Mouse (Mus musculus) forebrain, embryonic 10.5 days (tissue): Measurements from ENCODE around the gene Ikzf1. TPM values are rescaled to one million over a fixed set of nuclear protein-coding genes. Genes with fewer than 3 reads are reported as not detected.

Experiments used
- DNase-seq: peaks from one replicate; pipeline ENCODE4 v3.0.0-alpha.2; 2017; ENCODE audit warnings: low spot score; ENCODE audit errors: extremely low spot score
- H3K27ac ChIP-seq: fragments of 300-500 bp; sonication (generic); 2 replicates; pipeline ENCODE4 v1.5.1; 2016; ENCODE audit warnings: mild to moderate bottlenecking
- H3K27me3 ChIP-seq: fragments of 300-500 bp; sonication (generic); 2 replicates; pipeline ENCODE4 v1.6.1; 2016; ENCODE audit warnings: mild to moderate bottlenecking; ENCODE audit not compliant: poor library complexity, severe bottlenecking
- H3K36me3 ChIP-seq: fragments of 300-500 bp; sonication (generic); replicated peaks from 2 replicates; pipeline ENCODE4 v1.6.1; 2016; ENCODE audit warnings: mild to moderate bottlenecking, moderate library complexity
- H3K4me1 ChIP-seq: fragments of 300-500 bp; sonication (generic); 2 replicates; pipeline ENCODE4 v1.6.1; 2016
- H3K4me3 ChIP-seq: fragments of 300-500 bp; sonication (generic); 2 replicates; pipeline ENCODE4 v1.5.1; 2016; ENCODE audit warnings: mild to moderate bottlenecking, moderate library complexity
- H3K9me3 ChIP-seq: fragments of 300-500 bp; sonication (generic); 2 replicates; pipeline ENCODE4 v1.6.1; 2016; ENCODE audit warnings: mild to moderate bottlenecking, moderate library complexity
- WGBS: fragments of 180-500 bp; shearing (Covaris S2); methylation state at CpG from one replicate; pipeline ENCODE4 v1.1.7; 2016; 5-methylcytosine and 5-hydroxymethylcytosine counted together
- polyA plus RNA-seq: library from polyadenylated mRNA; unstranded; fragments of >200 nt; fragmentation: Nextera tagmentation; extraction: Ambion mirVana; gene quantifications from 2 replicates; pipeline ENCODE4 v1.2.1, GENCODE M21; 2016

Gene Ikzf1
- polyA plus RNA-seq, 1 experiment from 2014 or later, result 4.2 TPM

DNA sequence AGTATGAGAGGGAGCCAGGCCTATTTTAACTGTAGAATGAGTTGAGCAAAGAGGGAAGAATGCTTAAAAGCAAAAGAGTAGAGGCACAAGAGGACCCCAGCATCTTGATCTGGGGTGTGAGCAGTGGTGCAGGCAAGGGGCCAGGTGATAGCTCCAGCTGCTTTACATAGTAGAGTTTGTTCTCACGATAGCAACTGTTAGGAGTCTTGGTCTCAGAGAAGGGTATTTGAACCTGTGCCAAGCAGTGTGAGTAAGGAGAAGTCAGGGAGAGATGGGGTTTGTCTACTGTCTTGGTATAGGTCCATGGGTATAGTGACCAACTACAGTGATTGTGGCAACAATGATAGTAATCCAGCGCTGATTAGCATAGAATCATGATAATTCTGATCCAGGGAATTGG lies 29.9 kb downstream of the Ikzf1 start:
- Histone ChIP-seq H3K27ac (no peak overlapping the region), H3K27me3 (no peaks in the 10 kb centered on the region), H3K9me3 (no peaks in the 10 kb centered on the region), H3K36me3 (no peaks in the 10 kb centered on the region), H3K4me1 (no peaks in the 10 kb centered on the region), H3K4me3 (no peak overlapping the region)
- 89% methylated on average over 2 of the region's 2 CpGs for WGBS
- no peak for DNase-seq

DNA sequence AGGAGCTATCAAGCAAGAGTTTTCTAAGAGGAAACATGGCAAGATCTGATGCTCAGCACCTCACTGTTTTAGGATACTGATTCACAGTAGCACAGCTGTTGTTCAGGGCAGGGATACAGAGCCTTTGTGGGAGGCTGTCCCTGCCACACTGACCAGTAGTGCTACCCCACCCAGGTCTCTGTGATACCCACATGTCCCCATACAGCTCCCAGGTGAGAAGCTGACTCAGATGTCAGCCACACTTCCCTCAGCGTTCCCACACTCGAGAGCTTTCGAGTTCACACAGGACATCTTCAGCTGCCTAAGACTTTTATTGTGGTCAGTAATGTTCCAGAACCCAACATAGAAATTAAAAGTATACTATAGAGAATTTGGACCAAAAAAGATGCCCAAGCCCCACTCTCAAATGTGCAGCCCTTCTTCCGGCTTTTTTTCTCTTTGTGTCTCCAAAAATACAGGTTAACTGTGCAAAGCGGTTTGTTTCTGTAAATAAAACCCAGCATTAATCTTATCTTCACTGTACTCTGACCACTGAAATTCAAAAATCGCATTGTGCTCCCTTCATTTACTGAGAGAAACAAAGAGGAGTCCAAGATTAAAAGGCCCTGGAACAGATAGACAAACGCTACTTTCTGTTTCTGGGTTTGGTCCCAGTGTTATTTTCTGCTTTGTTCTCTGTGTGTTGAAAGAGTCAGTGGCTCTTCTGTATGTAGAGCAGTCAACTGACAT lies 31.3 kb downstream of the Ikzf1 start:
- H3K9me3 ChIP-seq, result no peaks in the 10 kb centered on the region
- H3K4me3 ChIP-seq, result no peak overlapping the region
- 93% methylated on average over 7 of the region's 7 CpGs for WGBS
- H3K27me3 ChIP-seq, result no peaks in the 10 kb centered on the region
- H3K27ac ChIP-seq, result no peak overlapping the region
- no peaks in the 10 kb centered on the region for H3K36me3 ChIP-seq
- no peak for DNase-seq
- no peaks in the 10 kb centered on the region for H3K4me1 ChIP-seq

DNA sequence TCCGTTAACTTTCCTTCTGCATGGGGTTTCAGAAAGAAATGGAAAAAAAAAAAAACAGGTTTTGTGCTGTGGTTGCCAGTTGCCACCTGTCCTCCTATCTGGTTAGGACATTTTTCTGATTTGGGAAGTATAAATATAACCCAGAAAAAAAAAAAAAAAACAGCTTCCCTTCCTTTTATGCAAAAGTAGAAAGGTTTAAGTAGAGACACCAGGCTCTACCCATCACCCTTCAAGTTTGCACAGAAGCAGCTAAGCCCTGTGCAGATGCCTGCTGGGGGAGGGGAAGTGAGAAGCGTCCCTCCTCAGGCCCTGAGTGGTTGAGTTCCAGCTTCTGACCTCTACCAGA lies 31.9 kb downstream of the Ikzf1 start:
- Histone ChIP-seq H3K27ac (no peak overlapping the region), H3K27me3 (no peaks in the 10 kb centered on the region), H3K4me1 (no peaks in the 10 kb centered on the region), H3K36me3 (no peaks in the 10 kb centered on the region), H3K9me3 (no peaks in the 10 kb centered on the region), H3K4me3 (no peak overlapping the region)
- DNase-seq, result no peak
- WGBS, result 86% methylated on average over 2 of the region's 2 CpGs

DNA sequence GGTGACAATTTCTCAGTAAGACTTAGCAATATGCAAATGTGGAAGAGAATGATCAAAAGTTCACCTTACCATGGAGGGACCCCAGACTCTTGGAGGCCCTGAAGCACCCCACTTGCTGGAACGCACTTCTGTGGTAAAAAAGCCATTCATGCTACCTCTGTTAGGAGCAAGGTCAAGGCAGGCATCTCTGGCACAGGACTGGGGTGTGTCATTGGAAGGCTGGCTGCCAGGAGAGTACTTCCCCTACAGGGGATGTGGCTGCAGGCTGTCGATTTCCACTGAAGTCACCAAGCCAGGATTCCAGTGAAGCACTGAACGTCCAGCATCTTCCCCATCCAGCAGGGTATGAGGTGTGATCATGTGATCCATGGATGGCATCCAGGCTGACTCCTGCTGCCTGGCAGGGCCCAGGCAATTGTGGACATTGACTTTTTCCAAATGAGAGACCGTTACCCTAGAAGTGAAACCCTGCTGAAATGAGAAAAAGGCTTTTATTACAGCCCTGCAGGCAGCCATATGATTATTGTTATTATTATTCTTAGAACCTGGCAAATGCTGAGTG lies 32.9 kb downstream of the Ikzf1 start:
- H3K4me1 ChIP-seq, result no peaks in the 10 kb centered on the region
- H3K36me3 ChIP-seq, result no peaks in the 10 kb centered on the region
- H3K9me3 ChIP-seq, result no peaks in the 10 kb centered on the region
- H3K27ac ChIP-seq, result no peak overlapping the region
- WGBS, result 87% methylated on average over 4 of the region's 4 CpGs
- DNase-seq, result no peak
- H3K27me3 ChIP-seq, result no peaks in the 10 kb centered on the region
- H3K4me3 ChIP-seq, result no peak overlapping the region

DNA sequence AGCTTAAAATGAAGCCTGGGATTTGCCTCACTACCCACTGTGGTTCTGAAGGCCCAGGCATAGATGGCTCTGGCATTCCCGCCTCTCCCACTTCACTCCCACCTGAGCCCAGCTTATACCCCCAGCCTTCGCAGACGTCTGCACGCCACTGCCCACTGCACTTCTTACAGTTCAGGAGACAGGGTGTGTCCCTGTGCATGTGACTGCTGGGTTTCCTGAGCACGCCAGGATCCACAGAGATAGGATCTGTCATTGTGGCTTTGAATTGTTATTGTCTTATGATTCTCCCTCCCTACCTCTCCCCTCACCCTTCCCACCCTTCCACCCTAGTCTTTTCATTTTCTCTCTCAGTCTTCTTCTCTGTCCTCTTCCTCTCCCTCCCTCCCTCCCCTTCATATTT lies 34.9 kb downstream of the Ikzf1 start:
- Histone ChIP-seq H3K36me3 (no peaks in the 10 kb centered on the region), H3K9me3 (no peaks in the 10 kb centered on the region), H3K27me3 (no peaks in the 10 kb centered on the region), H3K4me1 (no peaks in the 10 kb centered on the region), H3K4me3 (no peak overlapping the region), H3K27ac (no peak overlapping the region)
- DNase-seq, result no peak
- WGBS, result 72% methylated on average over 5 of the region's 5 CpGs

DNA sequence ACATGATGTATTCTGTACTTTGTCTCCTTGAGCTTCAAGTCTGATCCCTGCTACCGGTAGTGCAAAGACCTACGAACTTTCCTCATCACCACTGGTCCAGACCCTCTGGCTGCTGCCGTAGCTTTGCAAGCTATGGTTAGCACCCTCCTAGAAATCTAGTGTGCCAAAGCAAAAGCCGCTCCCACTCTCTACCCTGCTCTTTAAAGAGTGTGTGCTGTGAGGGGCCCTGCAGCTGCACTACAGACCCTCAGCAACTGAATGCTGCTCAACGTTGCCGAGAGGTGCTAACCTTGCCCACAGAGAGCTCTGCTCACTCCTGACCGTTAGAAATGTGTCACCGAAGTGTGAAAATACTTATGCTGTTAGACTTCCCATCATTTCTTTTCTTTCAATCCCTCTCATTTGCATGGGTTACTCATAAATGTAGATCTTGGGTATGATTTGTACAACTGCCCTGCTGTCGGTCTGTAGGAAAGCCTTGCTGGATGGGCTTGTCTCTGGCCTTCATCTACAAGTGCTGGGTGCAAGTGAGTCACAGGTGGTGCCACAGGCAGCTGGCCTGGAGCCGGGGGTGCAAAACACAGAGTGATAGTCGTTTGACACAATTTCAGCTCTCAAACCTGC lies 40.6 kb downstream of the Ikzf1 start:
- H3K4me1 ChIP-seq, result no peaks in the 10 kb centered on the region
- H3K9me3 ChIP-seq, result no peaks in the 10 kb centered on the region
- no peak overlapping the region for H3K27ac ChIP-seq
- H3K27me3 ChIP-seq, result no peaks in the 10 kb centered on the region
- no peak overlapping the region for H3K4me3 ChIP-seq
- no peak for DNase-seq
- H3K36me3 ChIP-seq, result no peaks in the 10 kb centered on the region
- WGBS, result 95% methylated on average over 11 of the region's 11 CpGs

DNA sequence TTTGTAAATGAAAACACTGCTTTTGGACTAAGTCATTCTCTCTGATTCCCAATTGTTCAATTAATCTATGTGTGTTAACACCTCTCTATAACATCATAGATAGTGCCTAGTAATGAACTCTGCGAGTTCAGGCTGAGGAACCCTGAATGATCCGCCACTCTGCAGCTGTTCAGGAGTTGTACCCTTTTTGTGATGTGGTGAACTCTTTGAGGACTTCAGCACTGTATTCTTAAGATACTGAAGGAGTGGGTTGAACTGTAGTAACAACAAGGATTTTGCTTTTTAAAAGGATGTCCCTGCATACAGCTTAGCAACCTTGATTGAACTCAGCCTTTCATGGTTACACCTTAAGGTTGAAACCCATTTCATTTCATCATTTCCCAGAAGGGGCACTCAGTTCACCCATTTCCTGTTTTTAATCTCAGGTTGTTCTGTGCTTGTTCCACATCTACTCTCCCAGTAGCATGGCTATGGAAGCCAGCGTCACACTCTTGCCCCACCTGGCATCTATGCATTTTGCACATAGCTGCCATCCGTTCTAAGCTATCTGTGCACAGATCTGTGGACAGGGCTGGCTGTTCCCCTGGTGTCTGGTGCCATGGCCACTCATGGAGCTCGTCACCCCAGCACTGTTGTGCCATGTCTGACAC lies 41.2 kb downstream of the Ikzf1 start:
- 92% methylated on average over 5 of the region's 5 CpGs for WGBS
- no peak overlapping the region for H3K27ac ChIP-seq
- H3K4me3 ChIP-seq, result no peak overlapping the region
- H3K9me3 ChIP-seq, result no peaks in the 10 kb centered on the region
- no peaks in the 10 kb centered on the region for H3K4me1 ChIP-seq
- H3K36me3 ChIP-seq, result no peaks in the 10 kb centered on the region
- DNase-seq, result no peak
- no peaks in the 10 kb centered on the region for H3K27me3 ChIP-seq

DNA sequence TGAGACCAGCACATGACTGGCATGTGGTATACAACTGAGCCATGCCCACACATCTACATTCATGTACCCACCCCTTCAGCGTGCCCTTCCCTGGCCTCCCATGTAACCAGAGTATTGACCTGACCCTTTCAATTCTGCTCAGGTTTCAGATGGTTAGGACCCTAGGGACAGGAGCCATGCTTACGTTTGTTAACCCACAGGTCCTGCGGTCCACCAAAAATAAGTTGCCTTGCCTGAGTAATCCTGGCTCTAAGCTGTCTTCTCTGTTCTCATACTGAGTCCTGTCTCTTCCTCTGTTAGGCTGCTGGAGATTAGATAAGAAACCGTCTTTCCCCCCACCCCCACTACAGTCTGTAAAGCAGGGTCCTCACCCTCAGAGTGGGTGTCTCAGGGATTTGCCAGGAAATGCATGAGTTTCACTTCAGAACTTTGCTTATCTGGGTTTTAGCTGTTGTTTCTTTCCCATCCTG lies 42.0 kb downstream of the Ikzf1 start:
- 84% methylated on average over 4 of the region's 4 CpGs for WGBS
- no peak for DNase-seq

DNA sequence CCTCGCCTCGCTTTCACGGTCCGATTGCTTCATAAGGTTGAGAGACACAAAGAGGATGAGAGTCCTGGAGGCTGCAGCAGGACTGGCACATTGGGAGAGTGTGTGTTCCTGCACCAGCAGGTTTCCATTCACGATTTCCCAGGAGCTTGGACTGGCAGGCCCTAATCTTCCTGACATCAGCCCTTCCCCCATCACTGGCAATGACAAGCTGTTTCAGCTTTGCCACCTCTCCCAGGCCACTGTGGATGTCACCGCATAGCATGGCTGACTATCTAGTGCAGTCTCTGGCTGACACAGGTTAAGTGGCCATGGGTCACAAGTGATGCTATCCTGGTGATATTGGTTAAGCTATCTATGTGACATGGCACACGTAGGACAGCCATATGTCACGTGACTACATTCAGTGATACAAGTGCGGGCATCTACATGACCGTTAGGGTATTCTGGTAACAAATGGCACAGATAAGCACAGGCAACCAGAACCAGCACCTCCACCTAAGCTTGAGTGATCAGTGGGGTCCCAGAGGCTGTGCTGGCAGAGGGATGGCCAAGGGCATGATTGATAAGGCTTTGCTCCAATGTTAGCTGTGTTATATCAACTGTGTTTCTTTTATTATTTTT lies 43.2 kb downstream of the Ikzf1 start:
- WGBS, result 88% methylated on average over 10 of the region's 10 CpGs
- H3K9me3 ChIP-seq, result no peaks in the 10 kb centered on the region
- no peaks in the 10 kb centered on the region for H3K36me3 ChIP-seq

More for the DNA sequence above, 42.0 kb downstream of the Ikzf1 start:
- Histone ChIP-seq H3K36me3 (no peaks in the 10 kb centered on the region), H3K27me3 (no peaks in the 10 kb centered on the region), H3K9me3 (no peaks in the 10 kb centered on the region), H3K27ac (no peak overlapping the region), H3K4me1 (no peaks in the 10 kb centered on the region), H3K4me3 (no peak overlapping the region)

DNA sequence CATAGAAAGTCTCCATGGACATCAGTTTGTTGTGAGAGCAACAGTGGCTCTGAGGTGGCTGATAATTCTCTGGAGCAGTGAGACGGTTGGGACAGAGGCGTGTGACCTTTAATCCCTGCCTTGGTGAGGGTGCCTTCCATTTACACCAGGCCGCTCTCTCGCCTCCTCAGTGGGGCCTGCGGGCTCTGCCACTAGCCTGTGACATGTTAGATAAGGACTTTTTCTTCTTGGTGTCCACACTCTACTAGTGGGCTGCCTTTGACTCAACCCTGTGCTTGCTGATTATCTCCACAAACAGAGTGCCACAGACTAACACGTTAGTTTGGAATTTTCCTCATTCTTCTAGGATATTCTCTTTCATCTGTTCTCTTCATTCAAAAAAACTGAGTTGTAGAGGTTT lies 44.4 kb downstream of the Ikzf1 start:
- H3K27me3 ChIP-seq, result no peaks in the 10 kb centered on the region
- H3K9me3 ChIP-seq, result no peaks in the 10 kb centered on the region
- DNase-seq, result no peak
- 86% methylated on average over 6 of the region's 6 CpGs for WGBS
- no peaks in the 10 kb centered on the region for H3K4me1 ChIP-seq
- H3K36me3 ChIP-seq, result no peaks in the 10 kb centered on the region
- H3K27ac ChIP-seq, result no peak overlapping the region
- no peak overlapping the region for H3K4me3 ChIP-seq

More for the DNA sequence above, 43.2 kb downstream of the Ikzf1 start:
- no peaks in the 10 kb centered on the region for H3K4me1 ChIP-seq
- H3K27ac ChIP-seq, result no peak overlapping the region
- no peak for DNase-seq
- H3K4me3 ChIP-seq, result no peak overlapping the region
- no peaks in the 10 kb centered on the region for H3K27me3 ChIP-seq

DNA sequence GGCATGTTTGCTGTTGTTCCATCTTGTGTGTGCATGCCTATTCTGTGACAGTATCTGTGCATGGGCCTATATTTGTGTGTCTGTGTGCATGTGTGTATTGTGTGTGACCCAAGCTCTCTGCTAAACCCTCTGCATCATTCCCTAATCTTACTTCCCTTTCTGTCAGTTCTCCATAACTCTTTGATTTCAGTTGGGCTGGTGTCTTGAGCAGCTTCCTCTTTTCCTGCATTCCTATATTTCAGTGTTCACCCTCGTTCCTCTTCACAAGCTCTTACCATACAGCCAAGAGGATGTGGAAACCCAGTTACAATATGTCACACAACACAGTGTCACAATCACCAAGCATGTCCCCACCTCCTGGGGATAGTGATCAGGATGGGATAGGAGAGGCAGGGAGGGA lies 45.3 kb downstream of the Ikzf1 start:
- Histone ChIP-seq H3K36me3 (no peaks in the 10 kb centered on the region), H3K9me3 (no peaks in the 10 kb centered on the region), H3K4me1 (no peaks in the 10 kb centered on the region), H3K27me3 (no peaks in the 10 kb centered on the region), H3K27ac (no peak overlapping the region), H3K4me3 (no peak overlapping the region)
- no peak for DNase-seq
- 95% methylated on average over 1 of the region's 1 CpGs for WGBS

DNA sequence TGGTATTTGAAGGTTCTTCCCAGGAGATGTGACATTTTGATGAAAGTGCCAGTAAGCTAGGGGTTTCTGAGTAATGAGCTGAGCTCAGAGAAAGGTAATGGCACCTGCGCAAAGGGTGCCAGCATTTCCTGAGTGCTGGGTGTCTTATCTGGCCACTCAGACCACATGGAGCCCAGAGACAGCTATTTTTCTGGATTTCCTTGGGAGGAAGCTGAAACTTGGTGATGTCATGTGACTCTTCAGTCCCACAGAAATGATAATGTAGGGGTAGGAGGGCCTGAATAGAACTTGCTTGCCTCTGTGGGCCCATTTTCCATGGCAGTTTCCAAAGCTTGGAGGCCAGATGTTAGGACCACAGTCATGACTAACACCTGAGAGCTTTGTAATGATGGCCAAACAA lies 46.9 kb downstream of the Ikzf1 start:
- H3K36me3 ChIP-seq, result no peaks in the 10 kb centered on the region
- 93% methylated on average over 1 of the region's 1 CpGs for WGBS
- no peaks in the 10 kb centered on the region for H3K27me3 ChIP-seq
- no peak overlapping the region for H3K4me3 ChIP-seq
- no peaks in the 10 kb centered on the region for H3K9me3 ChIP-seq
- no peak for DNase-seq
- H3K27ac ChIP-seq, result no peak overlapping the region
- no peaks in the 10 kb centered on the region for H3K4me1 ChIP-seq
